Mouse (Mus musculus): ENCODE results near the gene Clec4n. TPM values are rescaled to one million over a fixed set of nuclear protein-coding genes. Genes with fewer than 3 reads are reported as not detected.
"Not testable (repeated sequence)": the region's sequence is repeated elsewhere in the genome, so short reads cannot be mapped to it uniquely, and the experiment has no call there.

Clec4n gene
- 3.8 and 5.0 TPM in 2 replicates for polyA plus RNA-seq (2012; rRNA removed)

- 48% methylated on average over 3 of the region's 3 CpGs for WGBS
- no peak for DNase-seq (ENCODE audit: low read depth, low spot score)
Measured at GRCm38 (mm10) chr6:123229644-123230043, at the start of gene Clec4n. TSS of gene Clec4n (plus strand) at chr6:123229843.

GRCm38 (mm10) chr6:123184862-123185261, 44.8 kb upstream of the Clec4n start:
- WGBS: 55% methylated on average over 2 of the region's 2 CpGs

GRCm38 (mm10) chr6:123207187-123208076, 22.2 kb upstream of the Clec4n start:
- 88% methylated on average over 1 of the region's 1 CpGs for WGBS
- no peak for DNase-seq (ENCODE audit: low read depth, low spot score)

More at GRCm38 (mm10) chr6:123184862-123185261, 44.8 kb upstream of the Clec4n start:
- DNase-seq (ENCODE audit: low read depth, low spot score): not testable (repeated sequence)

- DNase-seq (ENCODE audit: low read depth, low spot score): not testable (repeated sequence)
Measured at GRCm38 (mm10) chr6:123208077-123208439, 21.6 kb upstream of the Clec4n start.

DNA sequence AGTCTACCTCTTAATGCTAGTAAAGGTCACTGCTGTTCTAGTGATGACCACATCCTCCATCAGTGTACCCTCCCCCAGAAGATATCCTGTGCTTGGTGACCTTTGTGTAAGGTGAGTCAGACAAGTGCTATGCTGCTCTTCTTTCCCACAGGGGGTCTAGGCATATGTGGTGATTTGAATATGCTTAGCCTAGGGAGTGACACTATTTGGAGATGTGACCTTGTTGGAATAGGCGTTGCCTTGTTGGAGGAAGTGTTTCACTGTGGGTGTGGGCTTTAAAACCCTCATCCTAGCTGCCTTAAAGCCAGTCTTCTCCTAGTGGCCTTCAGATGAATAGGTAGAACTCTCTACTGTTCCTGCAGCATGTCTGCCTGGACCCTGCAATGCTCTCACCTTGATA, 17.9 kb upstream of the Clec4n start:
- 48% methylated on average over 1 of the region's 1 CpGs for WGBS
- DNase-seq (ENCODE audit: low read depth, low spot score): no peak

DNA sequence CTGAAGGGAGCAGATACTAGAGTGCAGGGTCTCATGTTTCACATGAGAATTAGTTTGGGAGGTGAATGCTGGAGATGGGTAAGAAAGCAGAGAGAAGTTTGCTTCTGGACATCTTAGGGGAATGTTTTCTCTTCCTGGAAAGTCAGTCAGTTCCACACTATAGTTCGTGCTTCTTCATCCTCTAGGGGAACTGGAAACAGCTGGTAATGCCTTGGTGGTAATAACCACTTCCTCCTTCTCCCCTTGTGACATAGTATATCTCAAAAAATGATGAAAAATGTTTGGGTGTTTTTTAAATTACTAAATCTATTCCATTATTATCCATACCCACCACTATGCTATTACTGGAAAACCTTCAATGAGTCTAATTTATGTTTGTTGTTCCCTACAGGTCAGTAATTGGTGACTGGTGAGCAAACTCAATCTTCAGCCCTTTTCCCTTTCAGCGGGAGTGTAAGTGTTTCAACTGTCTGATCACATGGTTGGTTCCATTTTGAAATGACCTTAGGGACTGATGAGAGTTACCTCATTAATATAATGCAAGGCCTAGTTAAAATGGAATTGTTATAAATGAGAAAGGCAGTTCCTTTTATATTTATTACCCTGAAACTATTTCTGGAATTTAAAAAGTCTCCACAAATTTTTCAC, 2.0 kb upstream of the Clec4n start:
- no peak for DNase-seq (ENCODE audit: low read depth, low spot score)
- WGBS: 43% methylated on average over 2 of the region's 2 CpGs

GRCm38 (mm10) chr6:123231149-123231548, 1.5 kb downstream of the Clec4n start:
- DNase-seq (ENCODE audit: low read depth, low spot score): no peak
- WGBS: 55% methylated on average over 2 of the region's 2 CpGs

- DNase-seq (ENCODE audit: low read depth, low spot score): no peak
Measured at GRCm38 (mm10) chr6:123237582-123237981, 7.9 kb downstream of the Clec4n start.

- 77% methylated on average over 5 of the region's 5 CpGs for WGBS
- DNase-seq (ENCODE audit: low read depth, low spot score): no peak
Measured at GRCm38 (mm10) chr6:123244201-123244600, 14.6 kb downstream of the Clec4n start.

- 75% methylated on average over 2 of the region's 2 CpGs for WGBS
Measured at GRCm38 (mm10) chr6:123248862-123249261, 19.2 kb downstream of the Clec4n start.

GRCm38 (mm10) chr6:123252735-123253134, 23.1 kb downstream of the Clec4n start:
- DNase-seq (ENCODE audit: low read depth, low spot score): no peak

More at GRCm38 (mm10) chr6:123248862-123249261, 19.2 kb downstream of the Clec4n start:
- DNase-seq (ENCODE audit: low read depth, low spot score): not testable (repeated sequence)

GRCm38 (mm10) chr6:123258946-123259345, 29.3 kb downstream of the Clec4n start:
- DNase-seq (ENCODE audit: low read depth, low spot score): no peak
- WGBS: 53% methylated on average over 3 of the region's 3 CpGs

- WGBS: 71% methylated on average over 4 of the region's 4 CpGs
- no peak for DNase-seq (ENCODE audit: low read depth, low spot score)
Measured at GRCm38 (mm10) chr6:123259889-123260603, 30.4 kb downstream of the Clec4n start.

- no peak for DNase-seq (ENCODE audit: low read depth, low spot score)
- WGBS: 89% methylated on average over 1 of the region's 1 CpGs
Measured at GRCm38 (mm10) chr6:123260868-123261267, 31.2 kb downstream of the Clec4n start.

- 51% methylated on average over 4 of the region's 4 CpGs for WGBS
- DNase-seq (ENCODE audit: low read depth, low spot score): no peak
Measured at GRCm38 (mm10) chr6:123261555-123262161, 32.0 kb downstream of the Clec4n start, which contains the start of gene Clec4d. TSS of gene Clec4d (plus strand) at chr6:123262111.

DNA sequence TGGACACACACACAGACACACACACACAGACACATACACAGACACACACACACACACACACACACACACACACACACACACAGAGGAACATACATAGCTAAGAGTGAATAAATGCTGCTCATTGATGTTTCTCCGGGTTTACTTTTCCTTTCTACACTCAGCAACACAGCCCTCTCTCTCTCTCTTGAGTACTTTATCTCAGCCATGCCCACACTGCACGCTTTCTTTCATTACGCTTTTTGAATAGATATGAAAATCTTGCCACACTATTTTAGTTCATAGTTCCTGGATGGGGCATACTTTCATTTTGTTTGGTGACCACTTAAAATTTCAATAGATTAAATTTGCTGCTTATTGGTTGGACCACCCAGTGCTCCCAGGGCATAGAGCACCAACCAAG, 34.6 kb downstream of the Clec4n start:
- 90% methylated on average over 3 of the region's 3 CpGs for WGBS
- DNase-seq (ENCODE audit: low read depth, low spot score): no peak

DNA sequence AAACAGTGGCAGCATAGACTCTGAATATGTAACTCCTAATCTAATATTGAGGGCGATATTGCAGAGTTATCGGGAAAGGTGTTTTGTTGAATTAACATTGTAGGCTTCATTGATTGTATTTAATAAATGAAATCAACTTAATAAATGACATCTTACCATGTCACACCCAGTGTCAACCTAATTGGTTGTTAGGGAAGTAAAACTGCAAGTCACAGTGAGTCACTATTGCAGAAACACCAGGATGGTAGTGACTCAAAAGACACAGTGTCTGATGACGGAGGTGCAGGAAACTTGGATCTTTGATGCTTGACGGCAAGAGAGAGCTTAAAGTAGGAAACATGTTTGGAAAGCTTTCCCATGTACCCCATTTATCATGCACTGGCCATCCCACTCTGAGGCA, 36.2 kb downstream of the Clec4n start:
- WGBS: 88% methylated on average over 4 of the region's 4 CpGs
- no peak for DNase-seq (ENCODE audit: low read depth, low spot score)

- 64% methylated on average over 5 of the region's 5 CpGs for WGBS
- DNase-seq (ENCODE audit: low read depth, low spot score): no peak
Measured at GRCm38 (mm10) chr6:123266945-123267344, 37.3 kb downstream of the Clec4n start.

GRCm38 (mm10) chr6:123279443-123279842, 49.8 kb downstream of the Clec4n start:
- DNase-seq (ENCODE audit: low read depth, low spot score): no peak
- 85% methylated on average over 2 of the region's 2 CpGs for WGBS

DNA sequence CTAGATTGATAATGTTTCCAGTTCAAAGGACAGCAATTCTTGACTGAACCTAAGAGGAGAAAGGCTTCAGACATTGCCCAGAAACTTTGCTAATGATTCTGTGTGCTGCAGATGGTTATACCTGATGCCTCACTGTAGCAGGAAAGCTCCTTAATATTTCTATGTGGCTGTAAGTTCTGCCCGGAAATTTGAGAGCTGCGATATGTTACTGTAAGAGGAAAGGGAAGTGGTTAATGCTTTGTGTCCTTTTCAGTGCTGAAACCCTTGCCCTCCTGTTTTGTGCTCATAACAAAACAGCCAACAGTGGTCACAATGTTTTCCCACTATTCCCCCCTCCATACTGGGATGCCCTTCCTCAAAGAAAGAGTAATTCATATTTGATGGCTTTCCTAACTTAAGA, 56.7 kb downstream of the Clec4n start:
- no peak for DNase-seq (ENCODE audit: low read depth, low spot score)
- 71% methylated on average over 2 of the region's 2 CpGs for WGBS

Data from large intestine, adult 2 months (tissue).